Mouse (Mus musculus) NIH3T3 (cell line): ENCODE results near the gene Fahd1.

ENCODE experiments used
- DNase-seq: peaks from one replicate; pipeline ENCODE4 v3.0.0-alpha.2; 2012; ENCODE audit warnings: low read depth

Gene Fahd1

GRCm38 (mm10) chr17:24847386-24847785, 2.8 kb downstream of the Fahd1 start:
- DNase-seq = no peak

GRCm38 (mm10) chr17:24844525-24844924, 5.6 kb downstream of the Fahd1 start:
- no peak for DNase-seq

- peak; percentile 54 for DNase-seq
Observed at GRCm38 (mm10) chr17:24842631-24843030, 7.5 kb downstream of the Fahd1 start.

DNA sequence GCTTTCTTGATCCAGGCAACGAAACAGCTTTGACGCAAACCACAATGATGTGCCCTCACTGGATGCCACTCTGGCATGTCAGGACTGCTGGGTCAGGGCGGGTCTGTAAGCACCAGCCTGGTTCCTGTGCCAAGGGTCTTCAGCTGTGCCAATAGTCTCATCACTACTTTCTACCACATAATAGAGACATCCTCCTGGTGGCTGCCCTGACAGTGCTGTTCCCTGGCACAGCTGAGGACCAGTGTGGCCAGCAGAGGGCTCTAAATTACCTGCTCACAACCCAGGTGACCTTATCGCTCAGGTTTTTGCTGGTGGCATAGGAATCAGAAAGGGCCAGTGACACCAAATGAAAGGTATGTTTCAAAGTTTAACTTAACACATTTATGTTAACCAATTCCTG, 9.0 kb downstream of the Fahd1 start:
- no peak for DNase-seq

DNA sequence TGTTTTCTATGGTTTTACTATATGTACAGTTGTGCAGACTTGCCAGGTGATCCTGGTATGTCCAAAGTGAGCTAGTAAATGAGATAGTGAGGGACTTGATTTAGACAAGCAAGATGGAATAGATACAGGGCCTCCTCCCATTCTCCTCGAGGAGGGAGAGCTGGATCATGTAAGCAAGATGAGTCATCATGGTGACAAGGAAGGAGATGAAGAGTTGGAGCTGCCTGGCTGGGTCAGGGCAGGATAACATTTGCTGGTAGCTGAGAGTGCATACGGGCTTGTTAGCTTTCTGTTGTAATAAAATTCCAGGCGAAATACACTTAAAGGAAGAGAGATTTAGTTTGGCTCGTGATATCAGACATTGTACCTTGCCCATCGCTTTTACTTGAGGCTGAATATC, 9.8 kb downstream of the Fahd1 start:
- no peak for DNase-seq

DNA sequence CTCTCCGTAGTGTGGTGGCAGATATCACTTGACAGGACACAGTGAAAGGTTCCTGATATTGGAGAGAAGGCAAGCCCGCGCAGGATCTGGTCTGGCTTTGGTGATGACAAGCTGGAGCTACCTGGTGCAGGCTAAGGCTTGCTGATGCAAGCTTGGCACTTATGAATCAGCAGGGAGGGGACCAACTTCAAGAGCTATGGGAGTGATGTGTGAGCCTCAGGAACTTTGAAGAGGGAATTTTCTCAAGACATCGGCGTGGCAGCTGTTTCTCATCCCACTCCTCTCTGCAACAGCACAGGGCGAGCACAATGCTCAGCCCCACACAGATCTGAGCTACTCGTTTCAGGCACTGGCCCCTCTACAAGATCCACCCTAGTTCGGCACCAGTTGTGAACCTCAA, 10.3 kb downstream of the Fahd1 start, which contains the start of gene Hagh:
Hagh (plus strand) TSS at position 302 of the 400 bp plus-strand sequence.
- no peak for DNase-seq

DNA sequence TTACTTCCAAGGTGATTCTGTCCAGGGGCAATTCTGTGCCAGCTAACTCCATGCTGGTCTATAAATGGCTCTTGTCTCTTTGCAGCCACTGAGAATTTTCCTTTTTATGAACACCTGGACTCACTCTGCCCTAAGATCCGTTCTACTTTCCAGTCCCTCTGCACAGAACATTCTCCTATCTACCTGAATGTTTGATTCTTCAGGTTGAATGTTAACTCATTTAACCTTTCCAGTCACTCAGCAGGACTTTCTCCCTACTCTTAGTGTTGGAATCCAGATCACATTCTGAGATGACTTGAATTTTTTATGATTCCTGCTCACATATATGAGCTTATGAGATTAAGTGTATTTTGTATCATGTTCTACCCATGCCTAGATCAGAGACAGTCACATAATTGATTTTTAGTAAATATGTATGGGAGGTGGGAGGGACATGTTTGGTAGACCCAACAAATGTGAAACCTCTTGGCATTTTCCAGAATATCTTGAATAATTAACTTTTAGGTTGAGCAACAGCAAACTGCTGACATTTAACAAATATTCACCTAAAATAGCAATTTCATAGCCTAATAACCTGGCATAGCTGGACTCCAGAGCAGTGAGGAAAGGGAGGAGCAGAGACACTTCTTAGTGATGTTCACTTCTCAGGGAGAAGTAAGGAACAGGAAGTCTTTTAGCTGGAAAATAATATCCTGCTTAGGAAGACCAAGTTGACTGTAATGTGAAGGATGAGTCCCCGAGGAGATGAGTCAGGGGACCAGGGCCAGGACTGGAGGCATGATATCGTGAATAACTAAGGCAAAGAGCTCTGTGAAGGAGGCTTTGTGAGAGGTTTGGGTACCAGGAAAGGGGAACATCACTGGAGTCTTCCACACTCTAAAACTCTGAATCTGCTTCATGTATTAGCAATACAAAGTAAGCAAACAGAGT, 28.5 kb downstream of the Fahd1 start:
- peak; percentile 66 for DNase-seq

DNA sequence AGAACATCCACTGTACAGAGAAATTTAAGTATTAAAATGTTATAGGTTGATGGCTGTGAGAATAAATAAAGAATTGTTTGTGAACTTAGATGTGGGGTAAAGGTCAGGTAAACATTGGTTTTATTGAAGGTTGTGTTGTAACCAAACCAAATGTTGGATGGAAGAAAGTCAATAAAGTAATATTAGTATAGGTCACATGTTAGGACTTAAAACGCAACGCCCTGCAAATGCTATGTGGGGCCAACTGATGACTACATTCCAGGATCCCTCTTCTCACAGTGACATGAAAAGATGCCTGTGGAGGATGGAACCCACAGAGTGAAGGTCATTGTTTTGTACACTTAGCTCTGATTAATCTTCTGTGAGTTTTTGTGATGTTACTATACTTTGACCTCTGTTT, 30.7 kb downstream of the Fahd1 start:
- no peak for DNase-seq

DNA sequence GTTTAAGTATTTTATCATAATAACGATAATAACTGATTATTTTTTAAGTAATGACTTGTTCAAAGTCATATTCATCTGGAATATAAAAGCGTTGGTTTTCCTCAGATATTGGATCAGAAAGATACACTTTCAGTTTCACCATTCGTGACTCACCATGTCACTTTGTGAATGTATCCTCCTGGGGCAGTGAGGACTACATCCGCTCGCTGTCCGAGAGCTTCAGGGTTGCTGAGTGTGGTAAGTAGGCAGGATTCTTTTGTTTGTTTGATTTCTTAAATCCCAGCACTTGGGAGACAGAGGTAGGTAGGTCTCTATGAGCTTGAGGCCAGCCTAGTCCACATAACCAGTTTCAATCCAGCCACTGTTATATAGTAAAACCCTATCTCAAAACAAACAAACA, 32.0 kb downstream of the Fahd1 start:
- DNase-seq = no peak

GRCm38 (mm10) chr17:24817503-24817902, 32.7 kb downstream of the Fahd1 start:
- peak; percentile 54 for DNase-seq

GRCm38 (mm10) chr17:24815256-24815655, 34.9 kb downstream of the Fahd1 start:
- no peak for DNase-seq

GRCm38 (mm10) chr17:24812215-24812614, 37.9 kb downstream of the Fahd1 start:
- no peak for DNase-seq

- DNase-seq = no peak
Observed at GRCm38 (mm10) chr17:24811211-24811610, 39.0 kb downstream of the Fahd1 start.

DNA sequence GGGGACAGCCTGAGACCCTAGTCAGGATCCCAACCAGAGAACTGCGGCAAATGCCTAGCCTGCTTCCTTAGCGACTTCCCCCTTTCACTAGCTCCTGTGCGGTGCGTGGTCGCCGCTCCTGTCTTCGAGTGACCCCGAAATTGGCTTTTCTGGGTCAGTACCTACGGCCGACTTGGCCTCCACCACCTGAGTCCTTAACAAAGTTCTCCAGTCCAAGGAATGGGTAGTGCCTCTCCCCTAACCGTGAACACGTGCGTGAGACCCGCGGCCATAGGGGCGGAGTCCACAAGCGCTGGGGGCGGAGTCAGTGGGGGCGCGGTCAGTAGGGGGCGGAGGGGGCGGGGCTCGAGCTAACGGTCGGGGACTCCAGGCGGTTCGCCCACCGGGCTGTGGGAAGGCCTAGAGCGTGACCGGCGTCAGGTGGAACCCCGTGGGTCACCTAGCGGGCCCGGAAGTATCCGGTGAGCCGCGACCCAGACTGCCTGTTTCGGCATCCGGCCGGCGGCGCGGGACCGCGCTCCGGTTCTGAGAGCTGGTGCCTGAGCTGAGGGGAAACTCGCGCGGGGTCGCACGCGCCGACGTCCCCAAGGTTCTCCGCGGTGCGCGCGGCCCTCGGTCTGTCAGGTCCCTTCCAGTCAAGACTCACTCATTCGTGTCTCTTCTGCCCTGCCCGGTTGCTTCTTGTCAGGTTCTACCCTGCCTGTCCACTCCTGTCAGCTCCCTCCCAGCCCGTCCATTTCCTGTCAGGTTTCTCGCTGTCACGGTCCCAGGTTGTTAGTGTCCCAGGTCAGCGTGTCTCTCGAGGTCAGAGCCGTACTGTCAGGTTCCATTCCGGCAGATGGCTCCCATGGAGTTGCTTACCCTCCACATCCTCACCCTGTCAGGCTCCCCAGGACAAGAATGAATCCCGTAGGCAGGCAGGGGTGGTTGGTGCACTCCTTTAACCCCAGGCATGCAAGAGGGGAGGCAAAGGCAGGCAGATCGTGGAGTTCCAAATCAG, 45.9 kb downstream of the Fahd1 start, which contains the start of gene Meiob:
Meiob (plus strand) TSS at position 338 of the 1,000 bp plus-strand sequence.
- no peak for DNase-seq

- no peak for DNase-seq
Observed at GRCm38 (mm10) chr17:24800524-24800923, 49.6 kb downstream of the Fahd1 start.

- no peak for DNase-seq
Observed at GRCm38 (mm10) chr17:24799476-24799875, 50.7 kb downstream of the Fahd1 start.
